Mouse (Mus musculus) spleen, adult 2 months (tissue): ENCODE measurements around the gene Ddr2. TPM values are rescaled to one million over a fixed set of nuclear protein-coding genes. Genes with fewer than 3 reads are reported as not detected.
A peak's percentile ranks its signal among the peaks of the same experiment; 100 is the strongest.

Source experiments
- DNase-seq, 2 experiments: peaks; one replicate each; pipeline versions ENCODE4 v3.0.0 to v3.0.0-alpha.2; 2012 to 2021; ENCODE audit warnings: low spot score in 2 of 2, low read depth in 1 of 2
- H3K27ac ChIP-seq: fragments of 200-500 bp; 2 replicates; pipeline ENCODE4 v1.5.1; 2012; ENCODE audit warnings: low read length, inconsistent platforms; ENCODE audit not compliant: insufficient read depth
- H3K27me3 ChIP-seq: fragments of 200-500 bp; 2 replicates; pipeline ENCODE4 v1.6.1; 2012; ENCODE audit warnings: mild to moderate bottlenecking, moderate library complexity, low read length, inconsistent platforms; ENCODE audit not compliant: control insufficient read depth, insufficient read depth
- H3K36me3 ChIP-seq: fragments of 200-500 bp; 2 replicates; pipeline ENCODE4 v1.6.1; 2012; ENCODE audit warnings: mild to moderate bottlenecking, low read length, inconsistent platforms; ENCODE audit not compliant: control insufficient read depth, insufficient read depth
- H3K4me1 ChIP-seq: fragments of 200-500 bp; 2 replicates; pipeline ENCODE4 v1.6.1; 2011; ENCODE audit warnings: inconsistent platforms; ENCODE audit not compliant: control insufficient read depth, insufficient read depth, insufficient read length
- H3K4me3 ChIP-seq: fragments of 200-500 bp; 2 replicates; pipeline ENCODE4 v1.5.1; 2011; ENCODE audit warnings: mild to moderate bottlenecking, inconsistent platforms; ENCODE audit not compliant: insufficient read depth, insufficient read length; ENCODE audit errors: extremely low read depth
- CTCF ChIP-seq: fragments of 200-500 bp; IDR thresholded peaks from 2 replicates; pipeline ENCODE4 v1.5.1; 2011; ENCODE audit warnings: mild to moderate bottlenecking, inconsistent platforms; ENCODE audit not compliant: insufficient read depth, insufficient read length, insufficient replicate concordance; ENCODE audit errors: extremely low read depth
- POLR2A ChIP-seq: fragments of 200-500 bp; IDR thresholded peaks from 2 replicates; pipeline ENCODE4 v1.6.1; 2011; ENCODE audit warnings: low read depth, low read length, inconsistent platforms
- WGBS: fragments of 180-500 bp; shearing (Covaris S2); methylation state at CpG from one replicate; pipeline ENCODE4 v1.1.7; 2018; 5-methylcytosine and 5-hydroxymethylcytosine counted together
- polyA plus RNA-seq: library from polyadenylated mRNA; depleted of rRNA; stranded (reverse); fragments of >200 nt; gene quantifications from 2 replicates; pipeline ENCODE4 v1.2.3, GENCODE M21; 2012

Ddr2 gene
- polyA plus RNA-seq, 1 experiment = 2.3 TPM

- Histone ChIP-seq H3K4me1 (no peaks in the 10 kb centered on the region), H3K27ac (no peak overlapping the region), H3K4me3 (no peak overlapping the region), H3K27me3 (no peaks in the 10 kb centered on the region), H3K36me3 (no peaks in the 10 kb centered on the region)
- TF ChIP-seq CTCF = no peak
- TF ChIP-seq POLR2A = no peak
- 64% methylated on average over 3 of the region's 3 CpGs for WGBS
- no peak for DNase-seq
Measured at GRCm38 (mm10) chr1:169946004-169946403, 164.6 kb downstream of the Ddr2 start.

DNA sequence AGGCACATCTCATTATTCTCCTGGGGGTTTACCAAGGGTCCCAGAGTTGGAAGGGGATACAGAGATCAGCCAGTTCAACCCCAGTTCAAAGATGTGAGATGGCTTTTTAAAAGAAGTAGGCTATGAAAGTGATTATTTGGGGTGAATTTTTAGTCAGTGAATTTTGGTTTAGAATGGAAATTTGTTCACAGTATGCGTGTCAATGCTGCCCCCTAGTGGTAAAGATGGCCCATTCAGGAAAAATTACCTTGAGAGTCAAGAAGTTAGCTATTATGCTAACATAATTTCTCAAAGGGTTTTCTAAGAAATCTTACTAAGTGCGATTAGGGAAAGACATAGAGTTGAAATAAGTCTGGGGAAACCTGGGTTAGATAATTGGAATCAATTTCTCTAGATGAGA is 171.2 kb downstream of the Ddr2 start:
- 8% methylated on average over 2 of the region's 2 CpGs for WGBS
- no peaks in the 10 kb centered on the region for H3K4me1 ChIP-seq
- H3K27me3 ChIP-seq = no peaks in the 10 kb centered on the region
- peak; percentile 22; the same call in 1 of the 2 replicates for TF ChIP-seq CTCF
- TF ChIP-seq POLR2A = no peak
- peak; percentile 9 to 11 for DNase-seq
- H3K36me3 ChIP-seq = no peaks in the 10 kb centered on the region
- no peak overlapping the region for H3K27ac ChIP-seq
- H3K4me3 ChIP-seq = no peak overlapping the region

GRCm38 (mm10) chr1:169934005-169934725 is 176.4 kb downstream of the Ddr2 start:
- no peaks in the 10 kb centered on the region for H3K4me1 ChIP-seq
- no peak overlapping the region for H3K4me3 ChIP-seq
- H3K27ac ChIP-seq = no peak overlapping the region
- peak; percentile 12 to 17 for DNase-seq
- no peak for TF ChIP-seq POLR2A
- no peaks in the 10 kb centered on the region for H3K36me3 ChIP-seq
- 53% methylated on average over 16 of the region's 16 CpGs for WGBS
- no peaks in the 10 kb centered on the region for H3K27me3 ChIP-seq

DNA sequence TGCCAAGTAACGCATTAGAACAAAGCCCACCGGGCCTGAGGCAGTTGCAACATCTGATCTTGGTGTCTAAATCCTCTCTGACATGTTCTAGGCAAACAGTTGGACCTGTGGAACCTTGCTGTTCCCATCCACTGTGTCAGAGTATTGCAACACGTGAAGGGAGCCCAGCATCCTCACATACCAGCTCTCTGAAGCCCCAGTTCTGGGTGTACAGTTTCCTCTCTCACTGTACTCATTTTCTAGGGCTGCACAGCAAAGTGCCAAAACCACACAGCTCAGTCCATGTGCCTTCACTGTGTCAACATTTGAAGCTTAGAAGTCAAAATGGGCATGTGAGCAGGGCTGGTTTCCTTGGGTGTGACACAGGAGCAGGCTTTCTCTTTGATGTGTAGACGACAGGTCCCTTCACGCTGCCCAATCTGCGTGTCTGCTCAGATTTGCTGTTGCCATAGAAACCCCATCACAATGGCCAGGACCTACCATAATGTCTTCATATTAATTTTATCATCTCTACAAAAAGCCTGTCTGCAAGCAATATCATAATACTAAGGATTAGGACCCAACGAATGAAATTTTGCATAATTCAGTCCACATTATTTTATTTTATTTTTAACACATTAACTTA is 178.3 kb downstream of the Ddr2 start:
- H3K4me1 ChIP-seq = no peaks in the 10 kb centered on the region
- DNase-seq = no peak
- no peaks in the 10 kb centered on the region for H3K36me3 ChIP-seq
- TF ChIP-seq CTCF (no peak), POLR2A (no peak)
- WGBS = 79% methylated on average over 7 of the region's 7 CpGs
- H3K27me3 ChIP-seq = no peaks in the 10 kb centered on the region
- H3K4me3 ChIP-seq = no peak overlapping the region
- H3K27ac ChIP-seq = no peak overlapping the region

DNA sequence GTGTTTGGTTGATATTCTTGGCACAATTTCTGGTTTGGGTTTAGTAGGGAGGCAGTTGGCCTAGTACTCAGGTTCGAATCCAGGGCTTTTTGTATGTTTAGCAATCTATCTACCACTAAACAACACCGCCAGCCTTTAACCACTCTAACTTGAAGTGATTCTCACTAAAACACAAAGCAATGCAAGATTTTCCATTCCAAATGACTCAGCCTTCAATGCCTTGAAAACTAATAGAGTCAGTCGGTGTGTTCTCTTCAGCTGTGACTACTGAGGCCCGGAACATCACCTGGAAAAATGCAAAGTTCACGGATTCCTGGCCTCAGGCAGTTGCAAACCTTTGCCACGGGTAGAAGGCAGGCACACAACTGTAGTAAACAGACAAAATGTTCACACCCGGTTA is 178.9 kb downstream of the Ddr2 start:
- no peaks in the 10 kb centered on the region for H3K27me3 ChIP-seq
- H3K36me3 ChIP-seq = no peaks in the 10 kb centered on the region
- no peak for TF ChIP-seq POLR2A
- TF ChIP-seq CTCF = no peak
- no peak for DNase-seq
- H3K4me1 ChIP-seq = no peaks in the 10 kb centered on the region
- WGBS = 82% methylated on average over 7 of the region's 7 CpGs
- no peak overlapping the region for H3K4me3 ChIP-seq
- no peak overlapping the region for H3K27ac ChIP-seq

- DNase-seq = no peak
- WGBS = 32% methylated on average over 12 of the region's 12 CpGs
- no peak for TF ChIP-seq CTCF
- TF ChIP-seq POLR2A = no peak
- no peaks in the 10 kb centered on the region for H3K36me3 ChIP-seq
- no peaks in the 10 kb centered on the region for H3K4me1 ChIP-seq
- H3K4me3 ChIP-seq = no peak within 1 kb of the TSS
- no peak within 1 kb of the TSS for H3K27ac ChIP-seq
- H3K27me3 ChIP-seq = no peaks in the 10 kb centered on the region
Measured at GRCm38 (mm10) chr1:169928454-169928971, 182.0 kb downstream of the Ddr2 start, which contains the start of gene Ccdc190. Gene Ccdc190 (plus strand): TSS chr1:169928648.

- Histone ChIP-seq H3K36me3 (no peaks in the 10 kb centered on the region), H3K4me3 (no peak overlapping the region), H3K4me1 (no peaks in the 10 kb centered on the region), H3K27me3 (no peaks in the 10 kb centered on the region), H3K27ac (no peak overlapping the region)
- 77% methylated on average over 8 of the region's 8 CpGs for WGBS
- no peak for DNase-seq
- TF ChIP-seq CTCF = no peak
- no peak for TF ChIP-seq POLR2A
Measured at GRCm38 (mm10) chr1:169927753-169928369, 182.7 kb downstream of the Ddr2 start.
